Mouse (Mus musculus): Measurements from ENCODE around the gene Mnd1.

The Mnd1 gene

GRCm38 (mm10) chr3:84157559-84158350 lies 2.2 kb upstream of the Mnd1 start:
- DNase-seq (ENCODE audit: extremely low spot score, low spot score), result no peak

DNA sequence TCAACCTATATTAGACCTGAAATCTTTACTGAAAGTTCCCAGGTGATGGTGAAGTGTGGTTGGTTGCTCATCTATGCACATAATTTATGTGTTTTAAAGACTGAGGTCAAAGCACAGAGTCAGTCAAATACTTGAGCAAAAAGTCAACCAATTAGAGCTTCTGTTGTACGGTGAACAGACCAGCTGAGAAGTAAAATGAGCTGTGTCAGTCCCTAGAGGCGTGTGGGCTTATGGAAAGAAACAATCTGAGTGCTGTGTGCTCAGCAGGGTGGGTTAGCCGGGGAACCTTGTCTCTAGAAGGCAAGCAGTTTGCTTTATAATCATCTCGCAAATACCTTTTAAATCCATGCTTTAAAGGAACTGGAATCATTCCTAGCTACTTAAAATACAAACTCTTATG lies 1.4 kb upstream of the Mnd1 start:
- DNase-seq (ENCODE audit: extremely low spot score, low spot score), result no peak

DNA sequence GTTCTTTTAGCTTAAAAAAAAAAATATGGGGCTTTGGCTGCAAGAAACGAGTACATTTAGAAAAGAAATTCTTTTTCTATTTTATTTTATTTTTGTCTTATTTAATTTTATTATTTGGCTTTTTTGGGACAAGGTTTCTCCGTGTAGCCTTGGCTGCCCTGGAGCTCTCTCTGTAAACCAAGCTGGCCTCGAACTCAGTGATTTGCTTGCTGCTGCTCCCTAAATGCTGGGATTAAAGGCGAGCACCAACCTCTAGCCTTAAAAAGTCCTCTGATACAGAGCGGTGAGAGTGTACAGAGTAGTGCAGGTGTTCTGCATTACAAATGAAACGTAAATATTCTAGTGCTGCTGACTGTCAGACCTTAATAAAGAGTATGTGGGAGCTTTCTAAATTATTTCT lies 519 bp upstream of the Mnd1 start:
- DNase-seq (ENCODE audit: extremely low spot score, low spot score), result no peak

DNA sequence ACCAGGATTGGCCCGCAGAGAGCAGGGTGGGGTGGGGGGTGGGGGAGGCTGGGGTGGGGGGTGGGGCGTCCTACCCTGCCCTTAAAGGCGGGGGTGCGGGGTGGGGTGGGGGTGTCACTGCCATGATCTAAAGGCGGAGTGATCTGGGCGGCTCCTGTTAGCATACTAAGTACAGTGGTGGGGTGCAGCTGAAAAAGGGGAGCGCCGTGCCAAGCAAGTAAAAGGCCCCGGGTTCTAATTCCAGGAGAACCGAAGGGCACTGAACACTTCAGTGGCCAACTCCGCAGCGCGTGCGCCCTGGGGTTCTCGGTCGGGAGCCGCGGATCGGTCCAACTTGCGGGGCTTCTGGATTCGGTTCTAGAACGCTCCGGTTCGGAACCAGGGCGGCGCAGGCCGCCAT lies 440 bp downstream of the Mnd1 start:
- DNase-seq (ENCODE audit: extremely low spot score, low spot score), result no peak

DNA sequence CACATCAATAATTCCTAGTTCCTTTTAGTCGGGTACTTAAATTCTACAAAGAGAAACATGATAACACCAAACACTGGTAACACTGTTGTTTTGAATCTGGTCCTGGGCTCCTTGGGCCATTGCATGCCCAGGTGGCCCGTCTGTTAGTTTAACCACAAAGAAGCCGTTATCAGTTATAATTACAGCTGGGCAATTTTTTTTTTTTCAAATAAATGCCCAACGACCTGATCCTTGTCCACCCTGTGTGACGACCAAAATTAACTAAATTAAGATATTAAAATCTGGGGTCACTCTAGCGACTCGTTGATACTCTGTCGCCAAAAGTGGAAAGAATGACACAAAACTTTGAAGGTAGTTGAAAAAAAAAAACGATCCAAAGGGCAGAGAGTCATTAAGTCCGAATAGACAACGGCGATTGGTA lies 855 bp downstream of the Mnd1 start:
- DNase-seq (ENCODE audit: extremely low spot score, low spot score), result no peak

DNA sequence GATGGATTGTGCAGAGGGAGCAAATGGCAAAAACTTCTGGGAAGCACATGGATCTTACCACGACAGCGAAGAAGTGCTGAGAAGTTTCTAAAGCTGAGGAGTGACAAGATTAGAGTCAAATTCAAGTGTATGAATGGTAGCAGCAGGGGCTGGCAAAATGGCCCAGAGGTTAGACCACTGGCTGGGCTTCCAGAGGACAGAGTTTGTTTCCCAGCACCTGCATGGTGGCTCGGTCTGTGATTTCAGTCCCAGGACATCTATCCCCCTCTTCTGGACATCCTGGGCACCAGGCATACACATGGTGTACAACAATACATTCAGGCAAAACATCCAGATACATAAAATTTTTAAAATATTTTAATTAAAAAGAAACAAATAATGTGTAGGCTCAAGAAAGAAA lies 5.8 kb downstream of the Mnd1 start:
- DNase-seq (ENCODE audit: extremely low spot score, low spot score), result no peak

- DNase-seq (ENCODE audit: extremely low spot score, low spot score), result no peak
Measured at GRCm38 (mm10) chr3:84140947-84141346, 14.6 kb downstream of the Mnd1 start.

DNA sequence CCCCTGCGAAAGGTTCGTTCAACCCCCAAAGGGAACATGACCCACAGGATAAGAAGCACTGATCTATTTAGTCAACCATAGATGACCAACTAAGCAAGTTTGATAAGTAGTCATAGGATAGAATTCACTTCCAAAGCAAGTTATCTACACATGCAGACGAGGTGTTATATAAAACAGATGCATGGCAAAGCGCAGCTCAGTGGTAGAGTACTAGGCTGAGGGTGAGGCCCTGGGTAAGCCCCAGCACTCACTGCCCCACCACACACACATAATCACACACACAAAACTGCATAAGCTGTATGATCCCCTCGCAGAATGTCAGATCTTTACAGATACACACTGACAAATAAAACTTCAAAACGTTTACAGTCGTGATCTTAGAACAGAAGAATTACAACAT lies 19.1 kb downstream of the Mnd1 start:
- no peak for DNase-seq (ENCODE audit: extremely low spot score, low spot score)

DNA sequence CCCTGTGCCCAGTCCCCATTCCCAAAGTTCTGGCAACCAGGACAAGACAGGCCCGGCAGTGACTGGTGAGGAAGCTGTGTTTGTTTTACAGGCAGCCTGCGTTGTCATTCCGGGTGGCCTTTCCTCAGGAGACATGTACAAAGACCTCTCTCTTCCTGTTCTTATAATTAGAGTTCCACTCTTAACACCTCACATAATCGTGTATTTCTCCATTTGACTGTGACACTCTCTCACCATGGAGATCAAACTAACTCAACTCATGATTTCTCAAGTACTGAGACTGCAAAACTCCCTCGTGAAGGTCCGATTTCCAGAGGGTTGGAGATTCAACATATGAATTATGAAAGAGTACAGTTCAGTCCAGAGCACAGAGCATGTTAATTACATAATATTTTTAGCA lies 19.7 kb downstream of the Mnd1 start:
- DNase-seq (ENCODE audit: extremely low spot score, low spot score), result no peak

- DNase-seq (ENCODE audit: extremely low spot score, low spot score), result no peak
Measured at GRCm38 (mm10) chr3:84135387-84135786, 20.2 kb downstream of the Mnd1 start.

DNA sequence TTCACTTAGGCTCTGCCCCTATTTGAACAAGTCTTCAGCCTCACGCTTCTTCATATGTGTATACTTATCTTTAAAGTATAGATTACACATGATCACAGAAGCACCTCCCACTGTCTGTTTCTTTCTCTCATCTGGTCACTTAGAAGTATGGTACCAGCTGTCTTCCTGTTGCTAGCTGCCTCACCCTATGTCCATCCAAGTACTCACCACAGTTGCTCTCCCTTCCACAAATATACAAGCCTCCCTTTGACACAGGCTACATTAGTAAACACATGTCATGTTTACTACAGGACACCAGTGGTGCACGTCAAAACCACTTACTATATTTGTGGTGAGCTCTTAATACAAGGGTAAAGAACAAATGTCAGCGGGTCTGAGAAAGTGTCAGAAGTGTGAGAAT lies 24.2 kb downstream of the Mnd1 start:
- DNase-seq (ENCODE audit: extremely low spot score, low spot score), result no peak

GRCm38 (mm10) chr3:84130776-84131175 lies 24.8 kb downstream of the Mnd1 start:
- no peak for DNase-seq (ENCODE audit: extremely low spot score, low spot score)

DNA sequence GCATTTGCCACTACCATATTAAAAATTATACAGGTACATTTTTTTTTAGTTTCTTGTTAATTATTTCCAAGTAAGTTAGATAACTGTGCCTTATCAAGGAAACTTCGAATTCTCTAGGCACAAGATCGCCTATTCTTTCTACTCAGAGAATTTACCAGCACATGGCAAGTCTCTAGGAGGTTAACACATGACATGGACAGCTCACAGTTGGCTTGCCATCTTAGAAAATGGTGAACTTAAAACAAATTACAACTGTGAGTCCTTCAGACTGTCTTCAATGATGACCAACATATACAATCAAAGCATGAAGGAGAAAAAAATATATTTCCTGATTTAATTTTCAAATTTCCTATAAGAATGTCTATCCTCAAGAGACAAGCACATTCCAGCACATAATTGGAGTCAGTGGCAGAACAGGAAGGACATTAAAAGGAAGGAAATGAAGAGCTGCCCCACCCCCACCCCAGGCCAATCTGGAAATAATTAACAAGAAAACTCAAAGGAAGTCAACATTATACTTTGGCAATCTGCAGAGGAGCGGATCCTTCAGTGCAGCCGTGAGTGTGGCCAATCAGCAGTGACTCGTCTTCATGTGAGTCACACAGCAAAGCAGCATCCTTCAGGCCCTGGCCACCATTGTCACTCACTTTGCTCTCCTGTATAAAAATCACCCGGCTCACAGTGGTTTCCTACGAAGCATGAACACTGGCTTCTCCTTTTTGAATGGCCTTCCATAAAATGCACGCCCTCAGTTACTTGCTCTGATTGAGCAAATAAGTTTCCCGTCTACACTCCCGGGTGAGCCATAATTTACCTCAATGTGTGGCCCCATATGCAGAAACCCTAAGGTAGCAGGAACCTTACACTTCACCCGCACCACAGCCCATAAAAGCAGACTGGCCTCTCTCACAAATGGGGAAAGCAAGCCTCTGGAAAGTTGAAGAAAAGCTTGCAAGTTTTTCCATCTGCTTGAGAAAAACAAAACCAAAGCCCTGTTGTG lies 26.4 kb downstream of the Mnd1 start:
- no peak for DNase-seq (ENCODE audit: extremely low spot score, low spot score)

DNA sequence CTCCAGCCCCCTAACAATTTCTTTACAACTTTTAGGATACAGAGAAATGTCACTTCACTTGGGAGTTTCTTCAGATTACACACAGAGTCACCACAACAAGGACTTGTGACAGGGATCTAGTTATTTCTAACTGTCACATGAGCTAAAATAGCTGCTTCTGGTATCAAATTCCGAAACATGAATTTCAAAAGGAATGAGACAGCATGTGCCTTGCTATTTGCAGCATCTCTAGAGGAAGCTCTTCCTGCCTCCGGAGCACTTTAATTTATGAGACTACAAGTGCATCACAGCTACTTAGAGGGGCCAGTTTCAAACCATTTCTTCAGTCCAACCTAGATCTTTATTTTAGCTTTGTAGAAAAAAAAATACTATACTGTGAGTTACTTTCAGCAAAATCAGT lies 28.2 kb downstream of the Mnd1 start:
- no peak for DNase-seq (ENCODE audit: extremely low spot score, low spot score)

DNA sequence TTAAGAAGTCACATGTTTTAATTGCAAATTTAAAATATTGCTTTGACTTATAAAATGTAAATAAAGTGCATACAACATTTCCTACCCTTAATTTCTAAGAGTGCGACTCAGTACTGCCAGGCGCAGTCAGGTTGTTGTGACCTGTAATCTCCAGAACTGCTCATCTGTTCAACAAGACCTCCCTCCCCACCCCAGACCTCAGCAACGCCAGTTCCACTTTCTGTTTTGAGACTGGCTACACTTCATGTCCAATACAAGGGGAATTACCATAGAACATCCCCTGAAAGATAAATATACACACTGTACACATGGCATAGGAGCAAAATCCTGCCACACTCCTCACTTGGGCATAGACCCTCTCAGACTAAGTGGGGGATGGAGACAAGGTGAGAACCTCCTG lies 28.9 kb downstream of the Mnd1 start:
- DNase-seq (ENCODE audit: extremely low spot score, low spot score), result no peak

- DNase-seq (ENCODE audit: extremely low spot score, low spot score), result no peak
Measured at GRCm38 (mm10) chr3:84125704-84126289, 29.8 kb downstream of the Mnd1 start.

DNA sequence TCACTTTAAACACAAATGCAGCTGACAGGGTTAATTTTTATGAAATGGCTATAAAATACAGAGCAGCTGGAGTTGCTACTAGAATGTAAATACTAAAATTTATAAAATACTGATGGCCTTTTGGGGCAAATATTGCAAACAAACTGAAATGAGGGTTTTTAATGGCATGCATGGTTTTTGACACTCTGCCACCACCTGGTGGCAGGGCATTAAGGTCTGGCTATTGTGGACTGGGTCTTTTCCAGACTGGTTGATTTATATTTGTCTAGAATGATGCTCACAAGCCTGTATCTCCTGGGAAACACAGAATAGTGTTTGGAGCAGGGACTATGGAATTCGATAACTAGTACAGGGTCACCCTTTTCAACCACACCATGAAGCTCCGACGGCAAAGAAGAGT lies 32.1 kb downstream of the Mnd1 start:
- no peak for DNase-seq (ENCODE audit: extremely low spot score, low spot score)

DNA sequence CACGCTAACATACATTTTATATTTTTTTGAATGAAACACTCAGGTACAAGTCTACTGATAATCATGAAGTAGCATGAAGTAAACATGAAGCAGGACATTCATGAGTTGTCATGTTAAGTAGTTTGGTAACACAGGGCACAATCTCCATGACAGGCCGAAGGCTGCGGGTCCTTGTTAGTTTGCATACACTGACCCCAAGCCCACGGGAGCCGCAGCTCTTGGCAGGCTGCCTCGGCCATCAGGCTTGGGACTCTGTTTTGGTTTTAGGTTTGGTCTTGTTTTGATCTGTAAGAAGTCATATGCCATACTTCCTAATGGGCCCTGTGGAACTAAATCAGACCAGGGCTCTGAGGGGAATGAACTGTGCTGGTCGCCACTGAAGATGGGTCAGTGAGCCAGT lies 36.9 kb downstream of the Mnd1 start:
- DNase-seq (ENCODE audit: extremely low spot score, low spot score), result no peak

DNA sequence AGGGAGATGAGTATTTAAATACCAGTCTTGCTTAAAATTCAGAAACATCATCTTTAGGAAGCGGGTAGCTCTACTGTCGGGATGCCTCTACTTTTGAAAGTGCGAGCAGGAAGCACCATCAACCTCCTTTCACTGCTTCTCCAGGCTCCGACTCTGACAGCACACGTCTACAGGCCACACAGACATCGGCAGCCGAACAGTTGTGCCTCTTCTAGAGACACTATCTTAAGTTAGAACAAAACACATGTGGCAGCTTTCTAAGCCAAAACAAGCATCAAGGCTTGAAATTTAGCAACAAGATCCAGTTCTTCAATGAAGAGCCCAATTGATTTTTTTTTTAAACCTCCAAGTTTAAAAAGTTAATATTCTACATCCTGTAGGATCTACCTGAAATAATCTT lies 37.4 kb downstream of the Mnd1 start:
- no peak for DNase-seq (ENCODE audit: extremely low spot score, low spot score)

DNA sequence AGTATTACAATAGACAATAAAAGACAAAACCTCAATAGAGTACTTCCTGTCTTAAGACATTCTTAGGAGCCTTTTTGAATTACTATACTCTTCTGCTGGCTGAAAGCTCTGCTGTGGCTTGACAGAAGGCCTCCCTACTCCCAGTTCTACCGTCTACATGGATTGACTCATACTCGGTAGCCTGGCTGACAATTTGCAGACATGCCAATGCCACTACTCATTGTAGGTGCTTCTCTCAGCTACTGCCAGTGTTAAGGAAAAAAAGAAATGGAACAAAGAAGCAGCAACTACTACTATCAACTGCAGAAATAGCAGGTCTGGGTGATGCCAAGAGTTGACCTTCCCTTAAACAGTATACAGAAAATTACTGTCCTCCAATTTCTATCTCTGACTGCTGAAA lies 47.0 kb downstream of the Mnd1 start:
- DNase-seq (ENCODE audit: extremely low spot score, low spot score), result no peak

DNA sequence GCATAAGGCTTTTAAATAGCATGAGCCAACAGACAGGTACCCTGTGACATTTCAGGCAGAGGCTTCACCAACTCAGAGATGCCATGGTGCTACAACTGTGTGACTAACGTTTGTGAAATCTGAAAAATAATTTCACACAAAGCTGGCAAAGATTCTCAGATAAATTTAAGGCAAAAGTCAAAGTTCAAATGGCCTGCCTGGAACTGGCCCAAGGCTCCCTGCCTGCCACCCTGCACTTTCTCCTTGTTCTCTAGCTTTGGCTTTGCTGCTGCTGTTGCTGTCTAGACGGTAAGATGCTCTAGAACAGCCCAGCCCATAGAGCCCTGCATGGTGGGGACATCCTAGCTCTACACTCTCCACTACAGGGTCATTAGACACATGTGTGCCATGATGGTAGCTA lies 49.5 kb downstream of the Mnd1 start:
- DNase-seq (ENCODE audit: extremely low spot score, low spot score), result no peak

GRCm38 (mm10) chr3:84103536-84103935 lies 52.0 kb downstream of the Mnd1 start:
- DNase-seq (ENCODE audit: extremely low spot score, low spot score), result no peak
